Mouse (Mus musculus): ENCODE measurements at regions not wholly inside any gene's neighbourhood (a gene's known extent, or its start where the extent isn't known, plus 50 kb on each side); places are given as distances from the start of the nearest gene placed in this dataset.
A peak's percentile ranks its signal among the peaks of the same experiment; 100 is the strongest.

- Histone ChIP-seq H3K27ac (replicated peaks) (no peak overlapping the region), H3K27me3 (no peaks in the 10 kb centered on the region), H3K9me3 (no peaks in the 10 kb centered on the region), H3K4me3 (no peak overlapping the region), H3K36me3 (no peaks in the 10 kb centered on the region), H3K4me2 (no peak overlapping the region), H3K9ac (no peak overlapping the region), H3K4me1 (replicated peaks) (no peaks in the 10 kb centered on the region)
- 90% methylated on average over 10 of the region's 10 CpGs for WGBS
- ATAC-seq (ENCODE audit: low FRiP score, low read depth) = no peak
Observed at GRCm38 (mm10) chr10:116678950-116679735, 97.8 kb upstream of the Cnot2 start.

GRCm38 (mm10) chr10:116677949-116678348 lies 96.6 kb upstream of the Cnot2 start:
- no peak for ATAC-seq (ENCODE audit: low FRiP score, low read depth)
- Histone ChIP-seq H3K4me1 (replicated peaks) (no peaks in the 10 kb centered on the region), H3K36me3 (no peaks in the 10 kb centered on the region), H3K9ac (no peak overlapping the region), H3K27ac (replicated peaks) (no peak overlapping the region), H3K4me3 (no peak overlapping the region), H3K27me3 (no peaks in the 10 kb centered on the region), H3K4me2 (no peak overlapping the region), H3K9me3 (no peaks in the 10 kb centered on the region)
- 46% methylated on average over 4 of the region's 4 CpGs for WGBS

DNA sequence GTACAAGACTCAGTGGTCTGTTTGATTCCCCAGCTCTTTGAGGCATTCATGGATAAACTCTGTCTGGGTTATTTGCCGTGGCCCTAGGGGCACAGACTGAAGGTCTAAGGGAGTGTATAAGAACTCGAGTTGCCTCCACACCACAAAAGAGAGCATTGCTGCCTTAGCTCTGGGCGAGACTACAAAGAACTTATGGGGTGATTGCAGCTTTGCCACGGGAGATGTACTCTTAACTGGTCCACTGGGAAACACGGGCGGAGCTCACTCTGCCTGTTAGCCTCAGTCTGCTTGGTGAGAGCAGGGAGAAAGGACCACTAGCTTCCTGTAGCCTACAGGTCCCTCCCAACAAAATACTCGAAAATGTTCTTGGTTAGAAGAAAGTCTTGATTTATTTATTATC lies 93.9 kb upstream of the Cnot2 start:
- H3K4me3 ChIP-seq = no peak overlapping the region
- H3K27me3 ChIP-seq = no peaks in the 10 kb centered on the region
- no peak overlapping the region for H3K4me2 ChIP-seq
- H3K36me3 ChIP-seq = no peaks in the 10 kb centered on the region
- 78% methylated on average over 7 of the region's 7 CpGs for WGBS
- ATAC-seq (ENCODE audit: low FRiP score, low read depth) = no peak
- H3K9me3 ChIP-seq = no peaks in the 10 kb centered on the region
- H3K27ac ChIP-seq (replicated peaks) = no peak overlapping the region
- H3K9ac ChIP-seq = no peak overlapping the region
- H3K4me1 ChIP-seq (replicated peaks) = no peaks in the 10 kb centered on the region

GRCm38 (mm10) chr10:116674348-116674747 lies 93.0 kb upstream of the Cnot2 start:
- Histone ChIP-seq H3K9me3 (no peaks in the 10 kb centered on the region), H3K9ac (no peak overlapping the region), H3K4me3 (no peak overlapping the region), H3K36me3 (no peaks in the 10 kb centered on the region), H3K27ac (replicated peaks) (no peak overlapping the region), H3K4me2 (no peak overlapping the region), H3K4me1 (replicated peaks) (no peaks in the 10 kb centered on the region), H3K27me3 (no peaks in the 10 kb centered on the region)
- WGBS = 83% methylated on average over 2 of the region's 2 CpGs
- ATAC-seq (ENCODE audit: low FRiP score, low read depth) = no peak

GRCm38 (mm10) chr10:116658162-116658962 lies 77.1 kb upstream of the Cnot2 start:
- Histone ChIP-seq H3K27me3 (no peaks in the 10 kb centered on the region), H3K9ac (no peak overlapping the region), H3K4me2 (no peak overlapping the region), H3K4me3 (no peak overlapping the region), H3K4me1 (replicated peaks) (no peaks in the 10 kb centered on the region), H3K9me3 (no peaks in the 10 kb centered on the region), H3K36me3 (no peaks in the 10 kb centered on the region), H3K27ac (replicated peaks) (no peak overlapping the region)
- no peak for ATAC-seq (ENCODE audit: low FRiP score, low read depth)
- WGBS = 96% methylated on average over 6 of the region's 6 CpGs

- 64% methylated on average over 7 of the region's 7 CpGs for WGBS
- no peak for ATAC-seq (ENCODE audit: low FRiP score, low read depth)
- H3K4me3 ChIP-seq = no peak overlapping the region
- no peak overlapping the region for H3K27ac ChIP-seq (replicated peaks)
- H3K4me1 ChIP-seq (replicated peaks) = no peaks in the 10 kb centered on the region
- no peaks in the 10 kb centered on the region for H3K9me3 ChIP-seq
- H3K27me3 ChIP-seq = no peaks in the 10 kb centered on the region
- H3K9ac ChIP-seq = no peak overlapping the region
- H3K36me3 ChIP-seq = no peaks in the 10 kb centered on the region
- H3K4me2 ChIP-seq = no peak overlapping the region
Observed at GRCm38 (mm10) chr10:116655891-116656290, 74.6 kb upstream of the Cnot2 start.

DNA sequence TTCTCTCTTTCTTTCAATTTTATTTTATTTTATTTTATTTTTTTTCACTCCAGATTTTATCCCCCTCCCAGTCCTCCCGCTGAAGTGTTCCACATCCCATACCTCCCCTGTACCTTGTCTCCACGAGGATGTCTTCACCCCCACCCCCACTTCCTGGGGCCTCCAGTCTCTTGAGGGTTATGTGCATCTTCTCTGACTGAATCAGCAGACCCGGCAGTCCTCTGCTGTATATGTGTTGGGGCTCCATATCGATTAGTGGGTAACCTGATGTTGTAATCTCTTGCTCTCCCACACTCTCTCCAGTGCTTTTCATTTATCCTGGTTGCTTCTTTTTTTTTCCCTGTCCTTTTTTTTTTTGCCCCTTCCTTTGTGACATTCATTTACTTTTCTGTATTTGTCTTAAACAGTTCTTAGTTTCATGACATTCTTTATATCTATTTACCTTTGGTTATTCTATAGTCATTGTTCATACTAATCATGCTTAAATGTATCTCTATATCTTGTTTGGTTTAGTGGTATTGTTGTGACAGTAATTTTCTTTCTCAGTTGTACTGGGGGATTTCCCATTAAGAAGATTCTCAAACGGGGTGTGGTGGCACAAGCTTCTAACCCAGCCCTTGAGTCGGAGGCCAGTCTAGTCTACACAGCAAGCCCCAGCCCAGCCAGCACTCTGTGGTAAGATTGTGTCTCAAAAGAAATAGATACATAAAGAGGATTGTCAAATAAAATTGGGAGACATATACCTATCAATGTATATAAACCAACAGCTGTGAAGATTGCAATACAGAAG lies 73.9 kb upstream of the Cnot2 start:
- ATAC-seq (ENCODE audit: low FRiP score, low read depth) = no peak
- WGBS = 83% methylated on average over 6 of the region's 6 CpGs

DNA sequence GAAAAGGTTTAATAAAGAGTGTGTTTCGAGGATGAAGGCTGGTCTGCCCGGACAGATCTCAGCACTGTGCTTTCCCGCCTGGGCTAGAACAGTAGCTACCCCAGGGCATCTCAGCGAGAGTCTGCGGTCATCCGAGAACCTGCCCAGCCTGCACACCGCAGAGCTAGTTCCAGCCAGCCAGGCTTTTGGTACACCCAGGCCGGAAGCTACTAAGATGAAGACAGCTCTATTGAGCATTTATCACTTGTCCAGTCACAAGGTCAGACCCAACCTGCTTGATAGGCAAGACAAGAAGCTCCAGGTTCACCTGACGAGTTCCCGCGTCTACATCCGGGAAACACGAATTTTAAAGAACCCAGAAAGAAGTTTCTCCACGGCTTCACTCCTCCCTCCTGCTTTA lies 72.8 kb upstream of the Cnot2 start:
- H3K4me3 ChIP-seq = no peak overlapping the region
- H3K9me3 ChIP-seq = no peaks in the 10 kb centered on the region
- no peak overlapping the region for H3K27ac ChIP-seq (replicated peaks)
- 91% methylated on average over 14 of the region's 14 CpGs for WGBS
- no peaks in the 10 kb centered on the region for H3K4me1 ChIP-seq (replicated peaks)
- H3K27me3 ChIP-seq = no peaks in the 10 kb centered on the region
- no peak overlapping the region for H3K9ac ChIP-seq
- H3K4me2 ChIP-seq = no peak overlapping the region
- ATAC-seq (ENCODE audit: low FRiP score, low read depth) = no peak
- H3K36me3 ChIP-seq = no peaks in the 10 kb centered on the region

More for the DNA sequence above, 73.9 kb upstream of the Cnot2 start:
- H3K4me1 ChIP-seq (replicated peaks) = no peaks in the 10 kb centered on the region
- no peak overlapping the region for H3K4me3 ChIP-seq
- no peaks in the 10 kb centered on the region for H3K9me3 ChIP-seq
- no peak overlapping the region for H3K9ac ChIP-seq
- H3K4me2 ChIP-seq = no peak overlapping the region
- no peaks in the 10 kb centered on the region for H3K27me3 ChIP-seq
- H3K36me3 ChIP-seq = no peaks in the 10 kb centered on the region
- no peak overlapping the region for H3K27ac ChIP-seq (replicated peaks)

- WGBS = 74% methylated on average over 12 of the region's 12 CpGs
- Histone ChIP-seq H3K4me2 (no peak overlapping the region), H3K27ac (replicated peaks) (no peak overlapping the region; the same call in 1 of the 2 replicates)
Observed at GRCm38 (mm10) chr10:116653511-116653945, 72.2 kb upstream of the Cnot2 start.

DNA sequence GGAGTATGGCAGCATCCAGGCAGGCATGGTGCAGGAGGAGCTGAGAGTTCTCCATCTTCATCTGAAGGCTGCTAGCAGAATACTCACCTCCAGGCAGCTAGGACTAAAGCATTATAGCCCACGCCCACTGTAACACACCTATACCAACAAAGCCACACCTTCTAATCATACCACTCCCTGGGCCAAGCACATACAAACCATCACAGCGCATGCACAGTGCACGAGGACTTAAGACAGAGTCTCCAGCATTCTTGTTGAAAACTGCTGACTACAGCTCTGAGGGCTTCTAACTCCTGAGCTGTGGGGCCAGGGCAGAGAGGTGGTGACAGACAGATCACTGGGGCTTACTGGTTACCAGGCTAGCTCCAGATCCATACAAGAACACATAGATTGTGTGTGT lies 68.0 kb upstream of the Cnot2 start:
- no peaks in the 10 kb centered on the region for H3K36me3 ChIP-seq
- H3K27ac ChIP-seq (replicated peaks) = no peak overlapping the region
- no peaks in the 10 kb centered on the region for H3K27me3 ChIP-seq
- no peak overlapping the region for H3K9ac ChIP-seq
- ATAC-seq (ENCODE audit: low FRiP score, low read depth) = no peak
- no peak overlapping the region for H3K4me3 ChIP-seq
- H3K9me3 ChIP-seq = no peaks in the 10 kb centered on the region
- 95% methylated on average over 3 of the region's 3 CpGs for WGBS
- no peaks in the 10 kb centered on the region for H3K4me1 ChIP-seq (replicated peaks)
- H3K4me2 ChIP-seq = no peak overlapping the region

More at GRCm38 (mm10) chr10:116653511-116653945, 72.2 kb upstream of the Cnot2 start:
- H3K4me3 ChIP-seq = no peak overlapping the region
- H3K9me3 ChIP-seq = no peaks in the 10 kb centered on the region
- no peaks in the 10 kb centered on the region for H3K27me3 ChIP-seq
- no peak overlapping the region for H3K9ac ChIP-seq
- H3K4me1 ChIP-seq (replicated peaks) = no peaks in the 10 kb centered on the region
- ATAC-seq (ENCODE audit: low FRiP score, low read depth) = peak; percentile 61; the same call in 1 of the 2 replicates
- no peaks in the 10 kb centered on the region for H3K36me3 ChIP-seq

GRCm38 (mm10) chr10:116646035-116646434 lies 64.7 kb upstream of the Cnot2 start:
- ATAC-seq (ENCODE audit: low FRiP score, low read depth) = no peak
- H3K36me3 ChIP-seq = no peaks in the 10 kb centered on the region
- H3K9ac ChIP-seq = no peak overlapping the region
- H3K9me3 ChIP-seq = no peaks in the 10 kb centered on the region
- H3K4me2 ChIP-seq = no peak overlapping the region
- H3K4me1 ChIP-seq (replicated peaks) = no peaks in the 10 kb centered on the region
- H3K4me3 ChIP-seq = no peak overlapping the region
- H3K27me3 ChIP-seq = no peaks in the 10 kb centered on the region
- no peak overlapping the region for H3K27ac ChIP-seq (replicated peaks)
- 72% methylated on average over 7 of the region's 7 CpGs for WGBS

DNA sequence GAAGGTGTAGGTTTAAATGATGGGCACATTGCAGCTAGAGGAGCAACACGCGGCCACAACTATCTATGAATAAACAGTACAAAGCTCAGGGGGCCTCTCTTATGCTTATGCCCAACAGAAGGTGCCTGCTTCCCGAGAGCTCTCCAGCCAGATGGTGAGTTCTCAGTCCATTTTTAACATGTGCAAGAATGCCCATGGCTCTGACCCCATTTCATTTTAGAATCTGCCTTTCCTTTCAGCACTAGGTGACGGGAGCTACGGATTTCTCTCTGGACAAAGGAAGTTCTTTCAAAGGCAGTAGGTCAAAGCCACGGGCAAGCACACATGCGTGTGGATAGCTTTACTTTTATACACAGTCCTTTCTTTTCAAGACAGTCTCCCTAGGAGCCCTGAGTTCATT lies 64.3 kb upstream of the Cnot2 start:
- 41% methylated on average over 7 of the region's 7 CpGs for WGBS
- no peak overlapping the region for H3K4me2 ChIP-seq
- H3K9me3 ChIP-seq = no peaks in the 10 kb centered on the region
- H3K4me3 ChIP-seq = no peak overlapping the region
- no peak overlapping the region for H3K27ac ChIP-seq (replicated peaks)
- no peaks in the 10 kb centered on the region for H3K27me3 ChIP-seq
- no peaks in the 10 kb centered on the region for H3K36me3 ChIP-seq
- no peak for ATAC-seq (ENCODE audit: low FRiP score, low read depth)
- H3K9ac ChIP-seq = no peak overlapping the region
- H3K4me1 ChIP-seq (replicated peaks) = no peaks in the 10 kb centered on the region

Data from hindbrain, embryonic 15.5 days (tissue).